Mouse (Mus musculus) megakaryocyte, embryonic 14.5 days (primary cell): ENCODE measurements around the gene Cacng5. TPM values are rescaled to one million over a fixed set of nuclear protein-coding genes. Genes with fewer than 3 reads are reported as not detected.
A peak's percentile ranks its signal among the peaks of the same experiment; 100 is the strongest.

Experiments
- H3K27me3 ChIP-seq: replicated peaks from 2 replicates; pipeline ENCODE3; 2012; ENCODE audit warnings: inconsistent platforms
- H3K36me3 ChIP-seq: replicated peaks from 2 replicates; pipeline ENCODE3; 2012; ENCODE audit warnings: low read length, inconsistent platforms, mixed read lengths
- H3K4me1 ChIP-seq: 2 replicates; pipeline ENCODE4 v1.6.1; 2012; ENCODE audit warnings: inconsistent platforms
- H3K4me3 ChIP-seq: replicated peaks from 2 replicates; pipeline ENCODE3; 2012; ENCODE audit warnings: moderate library complexity, mild to moderate bottlenecking, inconsistent platforms
- H3K9me3 ChIP-seq: 2 replicates; pipeline ENCODE4 v1.6.1; 2012; ENCODE audit warnings: inconsistent platforms
- FLI1 ChIP-seq: IDR thresholded peaks from 2 replicates; pipeline ENCODE4 v1.6.1; 2012; ENCODE audit warnings: low read length, inconsistent platforms, mixed read lengths
- GATA1 ChIP-seq: IDR thresholded peaks from 3 replicates; pipeline ENCODE4 v1.6.1; 2012; ENCODE audit warnings: mixed read lengths, low read length, inconsistent platforms, borderline replicate concordance
- polyA plus RNA-seq: library from polyadenylated mRNA; stranded (reverse); fragments of >175 nt; gene quantifications from 2 replicates; pipeline ENCODE4 v1.2.3, GENCODE M21; 2012; ENCODE audit warnings: low replicate concordance; ENCODE audit not compliant: insufficient read depth

Gene Cacng5
- polyA plus RNA-seq = not detected in 2 replicates

GRCm38 (mm10) chr11:107914634-107915226 lies at the start of gene Cacng5:
Gene Cacng5, minus strand, starts transcription at chr11:107915055.
- TF ChIP-seq FLI1 (no peak), GATA1 (no peak)
- H3K36me3 ChIP-seq = no peaks in the 10 kb centered on the region
- H3K9me3 ChIP-seq = no peaks in the 10 kb centered on the region
- peaks cover 7% of the 10 kb centered on the region for H3K4me1 ChIP-seq
- H3K27me3 ChIP-seq = peaks cover 84% of the 10 kb centered on the region
- peak within 1 kb of the TSS; percentile 30 for H3K4me3 ChIP-seq

GRCm38 (mm10) chr11:107957566-107958350 lies 42.9 kb upstream of the Cacng5 start:
- peaks cover 24% of the 10 kb centered on the region for H3K9me3 ChIP-seq
- peaks cover 95% of the 10 kb centered on the region for H3K36me3 ChIP-seq
- H3K4me3 ChIP-seq = no peak overlapping the region
- H3K4me1 ChIP-seq = no peaks in the 10 kb centered on the region
- H3K27me3 ChIP-seq = no peaks in the 10 kb centered on the region
- TF ChIP-seq FLI1 (no peak), GATA1 (no peak)

DNA sequence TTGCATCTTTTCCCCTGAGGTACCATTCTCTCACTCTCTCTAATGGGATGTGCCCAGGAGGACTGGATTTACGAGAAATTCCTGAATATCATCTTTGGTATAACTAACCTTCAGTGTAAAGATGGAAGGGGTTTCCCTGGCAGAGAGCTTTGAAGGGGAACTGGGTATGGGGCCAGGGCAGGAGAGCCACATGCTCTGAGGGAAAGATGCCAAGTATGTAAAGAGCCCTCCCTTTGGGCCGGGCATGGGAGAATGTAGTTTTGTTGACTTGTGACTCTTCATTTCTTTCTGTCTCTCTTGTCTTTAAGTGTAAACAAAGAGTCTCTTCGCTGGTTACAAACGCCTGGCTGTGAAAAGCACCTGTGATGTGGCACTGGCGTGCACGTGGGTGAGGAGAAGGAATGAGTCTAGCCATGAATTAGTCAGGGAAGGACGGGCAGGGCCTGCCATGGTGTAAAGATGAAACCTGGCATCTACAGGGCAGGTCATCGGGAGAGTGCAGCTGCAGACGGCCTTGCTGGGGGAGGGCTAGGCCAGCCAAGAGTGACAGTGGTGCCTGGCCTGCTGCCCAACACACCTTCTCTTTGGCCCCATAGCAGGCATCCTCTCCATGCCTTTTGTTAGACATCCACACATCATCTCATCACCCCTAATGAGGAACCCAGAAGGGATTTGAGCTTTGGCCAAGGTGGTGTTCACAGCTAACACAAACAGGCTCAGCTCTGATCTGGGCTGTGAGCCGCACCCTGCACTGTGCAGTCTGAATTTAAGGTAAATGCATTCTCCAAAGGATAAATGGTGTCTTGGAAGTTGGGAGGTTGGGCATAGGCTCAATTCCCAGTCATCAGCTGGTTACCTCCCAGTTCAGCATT lies 40.6 kb upstream of the Cacng5 start:
- Histone ChIP-seq H3K9me3 (peaks cover 15% of the 10 kb centered on the region), H3K4me1 (no peaks in the 10 kb centered on the region), H3K4me3 (peak overlapping the region; percentile 70), H3K27me3 (no peaks in the 10 kb centered on the region), H3K36me3 (peaks cover 95% of the 10 kb centered on the region)
- no peak for TF ChIP-seq GATA1
- no peak for TF ChIP-seq FLI1

DNA sequence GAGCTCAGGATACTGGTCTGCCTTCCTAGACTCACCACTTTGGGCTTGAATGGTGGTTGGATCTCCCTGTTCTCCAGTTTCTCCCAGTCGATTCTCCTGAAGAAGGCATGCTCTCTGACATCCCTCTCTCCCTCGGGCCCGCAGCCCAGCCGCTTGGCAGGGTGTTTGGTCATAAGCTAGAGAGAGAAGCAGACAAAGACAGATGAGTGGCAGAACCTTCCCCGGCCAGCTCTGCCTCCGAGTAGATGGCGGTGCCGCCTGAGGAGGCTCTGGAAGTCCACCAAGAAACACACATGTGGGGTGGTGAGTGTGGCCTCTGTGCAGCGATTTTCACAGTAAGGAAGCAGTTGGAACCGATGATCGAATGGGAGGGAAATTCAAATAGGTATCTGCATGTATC lies 36.6 kb upstream of the Cacng5 start:
- Histone ChIP-seq H3K27me3 (no peaks in the 10 kb centered on the region), H3K36me3 (peaks cover 95% of the 10 kb centered on the region), H3K4me3 (no peak overlapping the region), H3K9me3 (peaks cover 10% of the 10 kb centered on the region), H3K4me1 (no peaks in the 10 kb centered on the region)
- TF ChIP-seq FLI1 (no peak), GATA1 (no peak)

GRCm38 (mm10) chr11:107950658-107951057 lies 35.8 kb upstream of the Cacng5 start:
- Histone ChIP-seq H3K9me3 (peaks cover 7% of the 10 kb centered on the region), H3K4me1 (no peaks in the 10 kb centered on the region), H3K27me3 (no peaks in the 10 kb centered on the region), H3K4me3 (no peak overlapping the region), H3K36me3 (peaks cover 95% of the 10 kb centered on the region)
- TF ChIP-seq GATA1 (no peak), FLI1 (no peak)

DNA sequence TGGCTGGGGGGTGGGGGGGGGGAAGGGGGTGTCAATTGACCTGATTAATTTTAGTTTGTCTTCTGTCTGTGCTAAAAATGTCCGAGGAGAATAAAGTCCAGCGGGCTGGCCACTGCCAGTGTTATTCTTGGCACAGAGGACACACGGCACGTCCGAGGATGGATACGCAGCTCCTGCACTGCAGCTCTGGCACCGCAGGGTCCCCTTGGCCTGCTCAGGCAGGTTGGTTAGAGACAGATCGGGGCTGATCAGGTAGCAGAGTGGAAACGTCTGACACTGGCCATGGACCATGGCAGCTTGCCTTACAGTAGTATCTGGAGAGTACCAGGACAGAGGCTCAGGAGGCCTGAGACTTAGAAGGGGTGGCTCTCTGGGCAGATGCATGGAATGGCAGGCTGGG lies 35.4 kb upstream of the Cacng5 start:
- peaks cover 95% of the 10 kb centered on the region for H3K36me3 ChIP-seq
- H3K4me1 ChIP-seq = no peaks in the 10 kb centered on the region
- H3K9me3 ChIP-seq = 0 out of 2 replicates have a peak, but pooled peaks cover 2% of the 10 kb centered on the region
- no peaks in the 10 kb centered on the region for H3K27me3 ChIP-seq
- TF ChIP-seq FLI1 (no peak), GATA1 (no peak)
- H3K4me3 ChIP-seq = no peak overlapping the region

GRCm38 (mm10) chr11:107947951-107948350 lies 33.1 kb upstream of the Cacng5 start:
- Histone ChIP-seq H3K4me3 (no peak overlapping the region), H3K4me1 (no peaks in the 10 kb centered on the region), H3K36me3 (peaks cover 100% of the 10 kb centered on the region), H3K9me3 (peaks cover 4% of the 10 kb centered on the region), H3K27me3 (no peaks in the 10 kb centered on the region)
- no peak for TF ChIP-seq GATA1
- TF ChIP-seq FLI1 = no peak

DNA sequence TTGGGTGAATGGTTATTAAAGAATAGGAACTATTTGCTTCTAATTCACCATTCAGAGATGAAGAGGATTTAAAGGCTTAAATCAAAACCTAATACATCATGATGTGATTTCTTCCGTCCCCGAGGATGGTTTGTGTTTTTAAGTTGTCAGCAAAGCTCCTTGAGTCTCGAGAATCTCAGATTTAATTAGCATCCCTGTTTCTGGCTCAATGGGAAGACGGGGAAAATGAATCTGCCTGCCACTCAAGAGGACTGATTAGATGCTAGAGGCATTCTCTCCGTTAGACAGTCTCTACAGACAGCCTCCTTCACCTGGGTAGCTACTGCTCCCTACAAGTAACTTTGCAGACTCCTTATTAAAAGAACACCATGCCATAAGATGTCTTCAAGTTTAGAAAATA lies 32.0 kb upstream of the Cacng5 start:
- H3K4me1 ChIP-seq = no peaks in the 10 kb centered on the region
- peaks cover 100% of the 10 kb centered on the region for H3K36me3 ChIP-seq
- no peak overlapping the region for H3K4me3 ChIP-seq
- H3K9me3 ChIP-seq = peaks cover 4% of the 10 kb centered on the region
- no peaks in the 10 kb centered on the region for H3K27me3 ChIP-seq
- TF ChIP-seq FLI1 (no peak), GATA1 (no peak)

DNA sequence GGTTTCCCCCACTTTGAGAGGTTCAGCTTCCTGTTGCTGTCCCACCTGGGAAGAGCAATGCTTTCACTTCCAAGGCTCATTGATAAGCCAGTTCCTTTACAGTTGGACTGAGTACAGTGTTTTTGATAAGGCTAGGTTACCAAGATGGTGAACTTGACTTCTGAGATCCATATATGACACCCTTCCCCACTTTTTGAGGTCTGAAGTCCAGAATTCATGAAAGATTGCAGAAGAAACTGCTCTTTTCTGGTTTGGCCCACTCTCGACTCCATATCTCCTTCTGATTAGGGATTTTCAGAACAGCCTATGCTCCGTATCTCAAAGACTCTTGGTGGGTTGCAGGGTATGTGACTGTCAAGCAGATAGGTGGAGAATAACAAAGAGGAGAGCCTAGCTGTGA lies 22.1 kb upstream of the Cacng5 start:
- no peaks in the 10 kb centered on the region for H3K4me1 ChIP-seq
- TF ChIP-seq FLI1 (no peak), GATA1 (no peak)
- H3K4me3 ChIP-seq = no peak overlapping the region
- peaks cover 74% of the 10 kb centered on the region for H3K36me3 ChIP-seq
- H3K9me3 ChIP-seq = peaks cover 7% of the 10 kb centered on the region; the same call in 1 of the 2 replicates
- H3K27me3 ChIP-seq = no peaks in the 10 kb centered on the region
